ENCODE assay signal across 9 mouse cellular contexts in genomic region chr19:6994489-6994888, GRCm38 (mm10). TPM values are rescaled to one million over a fixed set of nuclear protein-coding genes. Genes with fewer than 3 reads are reported as not detected.
DNase-seq lines count a peak whose midpoint lies in the region; ATAC-seq and TF ChIP-seq lines count a peak whose summit lies in the region.
"Had no signal": no experiment of that assay in that cellular context is flagged by ENCODE, and none has a peak within 500 bp of the region (broad histone marks: within the 10 kb centered on the region; RNA-seq: fewer than 3 reads in every experiment).

No protein-coding gene starts in this region.

- DNase-seq in gastrocnemius, adult 2 months, result no peak
- no peak for DNase-seq in gastrocnemius, adult 8-10 months (ENCODE audit: low spot score in 2 of 2)
- DNase-seq in layer of hippocampus, adult 9-11 months, result peak; percentile 2
- no peak for DNase-seq in layer of hippocampus, adult 9-10 months (ENCODE audit: low spot score)
- DNase-seq in urinary bladder, postnatal 10 days (ENCODE audit: low spot score), result no peak
- no peak for DNase-seq in MN1 (ENCODE audit: low spot score)
- DNase-seq: lung, postnatal 36 days had no signal

- H3K9me3 ChIP-seq in embryonic facial prominence, embryonic 12.5 days, result no peaks in the 10 kb centered on the region
- H3K9me3 ChIP-seq in midbrain, embryonic 16.5 days (replicated peaks; ENCODE audit: control insufficient read depth, low read length, poor library complexity, severe bottlenecking), result no peaks in the 10 kb centered on the region

- peak overlapping the region; percentile 73; the same call in 1 of the 2 replicates for H3K4me2 ChIP-seq in embryonic facial prominence, embryonic 12.5 days (replicated peaks)
- no peak overlapping the region; the same call in 1 of the 2 replicates for H3K4me2 ChIP-seq in midbrain, embryonic 16.5 days (ENCODE audit: low read length)

- peak overlapping the region; percentile 96; the same call in 1 of the 2 replicates for H3K27ac ChIP-seq in gastrocnemius, adult 2 months
- no peak overlapping the region for H3K27ac ChIP-seq in embryonic facial prominence, embryonic 12.5 days
- H3K27ac ChIP-seq in midbrain, embryonic 16.5 days (ENCODE audit: low read length), result no peak overlapping the region

- peaks cover 35% of the 10 kb centered on the region for H3K4me1 ChIP-seq in embryonic facial prominence, embryonic 12.5 days
- H3K4me1 ChIP-seq in midbrain, embryonic 16.5 days (ENCODE audit: control insufficient read depth, insufficient read depth, low read length), result peaks cover 37% of the 10 kb centered on the region

- no peak for TF ChIP-seq CTCF in gastrocnemius, adult 2 months (IDR thresholded peaks at IDR 0.05)

- 86% methylated on average over 8 of the region's 8 CpGs for WGBS in embryonic facial prominence, embryonic 12.5 days
- WGBS in midbrain, embryonic 16.5 days, result 88% methylated on average over 8 of the region's 8 CpGs

- H3K4me3 ChIP-seq in gastrocnemius, adult 2 months, result peak overlapping the region; percentile 88
- H3K4me3 ChIP-seq in embryonic facial prominence, embryonic 12.5 days, result peak overlapping the region; percentile 54; the same call in 1 of the 2 replicates
- no peak overlapping the region for H3K4me3 ChIP-seq in midbrain, embryonic 16.5 days (ENCODE audit: low read depth, low read length)

- no peaks in the 10 kb centered on the region for H3K27me3 ChIP-seq in embryonic facial prominence, embryonic 12.5 days
- no peaks in the 10 kb centered on the region for H3K27me3 ChIP-seq in midbrain, embryonic 16.5 days (ENCODE audit: control insufficient read depth, insufficient read depth, low read depth, low read length)

- H3K36me3 ChIP-seq in embryonic facial prominence, embryonic 12.5 days, result peaks cover 11% of the 10 kb centered on the region
- H3K36me3 ChIP-seq in midbrain, embryonic 16.5 days (ENCODE audit: control insufficient read depth, insufficient read depth, low read length), result peaks cover 4% of the 10 kb centered on the region; the same call in 1 of the 2 replicates

- no peak for ATAC-seq in embryonic facial prominence, embryonic 12.5 days (ENCODE audit: insufficient number of reproducible peaks, insufficient read depth, low FRiP score, low TSS enrichment)
- no peak for ATAC-seq in midbrain, embryonic 16.5 days

- peak overlapping the region; percentile 69; the same call in 1 of the 2 replicates for H3K9ac ChIP-seq in embryonic facial prominence, embryonic 12.5 days
- peak overlapping the region; percentile 58 for H3K9ac ChIP-seq in midbrain, embryonic 16.5 days (ENCODE audit: low read depth, low read length)

- intact Hi-C loops in gastrocnemius, adult 2 months (cut with DNase I), result no loop called here

RNA-seq across cellular contexts. Expression of gene Nudt22, which starts 1.4 kb away (rescaled TPM):
- 10 to 100 TPM; 12.8 to 15.9 TPM for total RNA-seq in gastrocnemius, adult 2 months (2021)
- 10 to 100 TPM; 13.5 to 15.5 (median 15.0) TPM for total RNA-seq in gastrocnemius, adult 8-10 months (2022)
- 20.5 and 25.0 TPM in 2 replicates for polyA plus RNA-seq in embryonic facial prominence, embryonic 12.5 days (2016; fragmentation: Nextera tagmentation; extraction: Ambion mirVana)
- 19.4 and 19.6 TPM in 2 replicates for polyA plus RNA-seq in midbrain, embryonic 16.5 days (2015; fragmentation: Nextera tagmentation; extraction: Ambion mirVana)

RNA-seq across cellular contexts. Expression of gene Trpt1, which starts 1.4 kb away (rescaled TPM):
- 10 to 100 TPM; 22.5 to 26.1 TPM for total RNA-seq in gastrocnemius, adult 2 months (2021)
- total RNA-seq in gastrocnemius, adult 8-10 months (2022), result 10 to 100 TPM; 20.8 to 31.7 (median 23.7) TPM
- 10.8 and 11.7 TPM in 2 replicates for polyA plus RNA-seq in embryonic facial prominence, embryonic 12.5 days (2016; fragmentation: Nextera tagmentation; extraction: Ambion mirVana)
- polyA plus RNA-seq in midbrain, embryonic 16.5 days (2015; fragmentation: Nextera tagmentation; extraction: Ambion mirVana), result 17.2 and 17.3 TPM in 2 replicates

RNA-seq across cellular contexts. Expression of gene Dnajc4, which starts 2.1 kb away (rescaled TPM):
- 10 to 100 TPM; 35.3 to 37.6 TPM for total RNA-seq in gastrocnemius, adult 2 months (2021)
- 10 to 100 TPM; 32.2 to 37.7 (median 36.4) TPM for total RNA-seq in gastrocnemius, adult 8-10 months (2022)
- polyA plus RNA-seq in embryonic facial prominence, embryonic 12.5 days (2016; fragmentation: Nextera tagmentation; extraction: Ambion mirVana), result 22.5 and 23.1 TPM in 2 replicates
- 21.6 and 22.9 TPM in 2 replicates for polyA plus RNA-seq in midbrain, embryonic 16.5 days (2015; fragmentation: Nextera tagmentation; extraction: Ambion mirVana)

RNA-seq across cellular contexts. Expression of gene Vegfb, which starts 7.0 kb away (rescaled TPM):
- total RNA-seq in gastrocnemius, adult 2 months (2021), result 100 to 1,000 TPM; 142 to 219 TPM
- total RNA-seq in gastrocnemius, adult 8-10 months (2022), result 100 to 1,000 TPM; 167 to 187 (median 183) TPM
- polyA plus RNA-seq in embryonic facial prominence, embryonic 12.5 days (2016; fragmentation: Nextera tagmentation; extraction: Ambion mirVana), result 53.3 and 57.5 TPM in 2 replicates
- 41.9 and 57.8 TPM in 2 replicates for polyA plus RNA-seq in midbrain, embryonic 16.5 days (2015; fragmentation: Nextera tagmentation; extraction: Ambion mirVana)

RNA-seq across cellular contexts. Expression of gene Fkbp2, which starts 14.2 kb away (rescaled TPM):
- total RNA-seq in gastrocnemius, adult 2 months (2021), result 10 to 100 TPM in 1 of 2 experiments, 1 to 10 TPM in 1; 7.9 to 11.2 TPM
- total RNA-seq in gastrocnemius, adult 8-10 months (2022), result 10 to 100 TPM in 1 of 4 experiments, 1 to 10 TPM in 3; 4.2 to 10.4 (median 5.8) TPM
- 76.2 and 77.9 TPM in 2 replicates for polyA plus RNA-seq in embryonic facial prominence, embryonic 12.5 days (2016; fragmentation: Nextera tagmentation; extraction: Ambion mirVana)
- 114 and 129 TPM in 2 replicates for polyA plus RNA-seq in midbrain, embryonic 16.5 days (2015; fragmentation: Nextera tagmentation; extraction: Ambion mirVana)
